Mouse (Mus musculus) kidney, adult 8-10 months (tissue): ENCODE measurements around the gene Tes.

Source experiments
- DNase-seq, 2 experiments: peaks; one replicate each; pipeline ENCODE4 v3.0.0; 2022

Gene Tes

GRCm38 (mm10) chr6:17079304-17079703 is 14.4 kb downstream of the Tes start:
- DNase-seq, result peak; percentile 15 to 22

- DNase-seq, result no peak
Observed at GRCm38 (mm10) chr6:17079826-17080225, 14.9 kb downstream of the Tes start.

GRCm38 (mm10) chr6:17082238-17082637 is 17.3 kb downstream of the Tes start:
- no peak for DNase-seq

- no peak for DNase-seq
Observed at GRCm38 (mm10) chr6:17082800-17083199, 17.9 kb downstream of the Tes start.

- peak; percentile 51 to 84 for DNase-seq
Observed at GRCm38 (mm10) chr6:17087485-17087884, 22.5 kb downstream of the Tes start.

GRCm38 (mm10) chr6:17097301-17097700 is 32.4 kb downstream of the Tes start:
- DNase-seq, result no peak

GRCm38 (mm10) chr6:17098559-17098958 is 33.6 kb downstream of the Tes start:
- DNase-seq, result no peak

- DNase-seq, result no peak
Observed at GRCm38 (mm10) chr6:17099477-17100130, 34.7 kb downstream of the Tes start.

- peak; percentile 30 to 54 for DNase-seq
Observed at GRCm38 (mm10) chr6:17105714-17106113, 40.8 kb downstream of the Tes start.

- no peak for DNase-seq
Observed at GRCm38 (mm10) chr6:17106493-17106892, 41.5 kb downstream of the Tes start.

GRCm38 (mm10) chr6:17109204-17109603 is 44.3 kb downstream of the Tes start:
- DNase-seq, result no peak

- DNase-seq, result peak; percentile 11 to 42
Observed at GRCm38 (mm10) chr6:17110564-17111100, 45.7 kb downstream of the Tes start.

- DNase-seq, result no peak
Observed at GRCm38 (mm10) chr6:17112081-17112480, 47.1 kb downstream of the Tes start.

- no peak for DNase-seq
Observed at GRCm38 (mm10) chr6:17112990-17113389, 48.0 kb downstream of the Tes start.

GRCm38 (mm10) chr6:17114588-17114987 is 49.6 kb downstream of the Tes start:
- DNase-seq, result no peak

GRCm38 (mm10) chr6:17115046-17115790 is 50.3 kb downstream of the Tes start:
- no peak for DNase-seq

GRCm38 (mm10) chr6:17119521-17120232 is 54.7 kb downstream of the Tes start:
- no peak for DNase-seq

GRCm38 (mm10) chr6:17140021-17140420 is 75.1 kb downstream of the Tes start:
- no peak for DNase-seq

GRCm38 (mm10) chr6:17142577-17143359 is 77.8 kb downstream of the Tes start:
- DNase-seq, result no peak

GRCm38 (mm10) chr6:17151071-17151715 is 86.2 kb downstream of the Tes start:
- no peak for DNase-seq

GRCm38 (mm10) chr6:17152551-17152950 is 87.6 kb downstream of the Tes start:
- no peak for DNase-seq
